Comparison of ENCODE assay signal across 8 mouse cellular contexts in the genomic region with DNA sequence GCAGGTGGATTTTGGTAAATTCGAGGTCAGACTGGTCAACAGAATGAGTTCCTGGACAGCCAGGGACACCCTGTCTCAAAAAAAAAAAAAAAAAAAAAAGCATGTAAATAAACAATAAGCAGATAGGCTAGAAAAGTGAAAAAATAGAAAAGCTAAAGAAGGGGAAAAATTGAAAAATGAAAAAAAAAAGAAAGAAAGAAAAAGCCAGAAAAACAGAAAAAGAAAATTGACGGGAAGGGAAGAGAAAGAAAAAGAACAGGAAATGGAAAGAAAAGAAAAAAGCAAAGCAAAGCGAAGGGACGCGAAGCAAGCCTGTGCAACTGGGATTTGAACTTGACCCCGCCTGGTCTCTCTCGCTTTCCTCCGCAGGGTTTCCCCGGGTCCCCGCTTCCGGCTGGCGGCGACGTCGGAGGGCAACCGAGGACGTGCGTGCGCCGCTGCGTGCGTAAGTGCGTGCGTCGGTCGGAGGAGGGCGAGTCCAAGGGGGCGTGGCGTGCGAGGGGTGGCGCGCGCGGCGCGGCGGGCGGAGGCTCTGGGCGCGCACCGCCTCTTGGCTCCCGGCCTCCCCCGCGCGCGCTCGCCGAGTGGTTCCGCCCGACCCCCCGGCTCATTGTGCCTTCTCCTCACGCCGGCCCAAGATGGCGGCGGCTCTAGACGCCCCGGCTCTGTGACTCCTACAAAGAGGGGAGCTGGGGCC. TPM values are rescaled to one million over a fixed set of nuclear protein-coding genes. Genes with fewer than 3 reads are reported as not detected.
DNase-seq lines count a peak whose midpoint lies in the region; ATAC-seq and TF ChIP-seq lines count a peak whose summit lies in the region.

A gene (plus strand): TSS at position 613 of the 697 bp plus-strand sequence.

- DNase-seq in brain, embryonic 14.5 days (ENCODE audit: low read depth), result peak; percentile 99
- peak; percentile 99 for DNase-seq in kidney, postnatal 0 days (ENCODE audit: low spot score)
- peak; percentile 99 for DNase-seq in liver, embryonic 11.5 days (ENCODE audit: low spot score)
- peak; percentile 99 for DNase-seq in naive thymus-derived CD4-positive, alpha-beta T cell, adult 2 months (ENCODE audit: low read depth)

- TF ChIP-seq CTCF in C2C12 (IDR thresholded peaks at IDR 0.05; ENCODE audit: control insufficient read depth, insufficient read depth, insufficient read length), result no peak
- TF ChIP-seq CTCF in brain, embryonic 14.5 days (IDR thresholded peaks at IDR 0.05; ENCODE audit: borderline replicate concordance, extremely low read depth, insufficient read depth, insufficient read length), result no peak
- TF ChIP-seq CTCF in kidney, postnatal 0 days (IDR thresholded peaks at IDR 0.05; ENCODE audit: low read depth), result 0 out of 2 replicates have a peak, but pooled peaks have one; percentile 13

- peak within 1 kb of the TSS; percentile 98 for H3K9ac ChIP-seq in heart, embryonic 12.5 days
- peak within 1 kb of the TSS; percentile 83 for H3K9ac ChIP-seq in kidney, postnatal 0 days (ENCODE audit: low read depth, low read length)
- peak within 1 kb of the TSS; percentile 94 for H3K9ac ChIP-seq in liver, embryonic 11.5 days (ENCODE audit: low read depth, low read length)
- peak within 1 kb of the TSS; percentile 88 for H3K9ac ChIP-seq in stomach, embryonic 14.5 days (replicated peaks; ENCODE audit: low read depth, low read length)

- peak within 1 kb of the TSS; percentile 83 for H3K27ac ChIP-seq in heart, embryonic 12.5 days (ENCODE audit: poor library complexity, severe bottlenecking)
- peak within 1 kb of the TSS; percentile 69 for H3K27ac ChIP-seq in kidney, postnatal 0 days
- H3K27ac ChIP-seq in liver, embryonic 11.5 days (ENCODE audit: low read depth, low read length), result peak within 1 kb of the TSS; percentile 81
- peak within 1 kb of the TSS; percentile 81 for H3K27ac ChIP-seq in stomach, embryonic 14.5 days (ENCODE audit: low read length)

- H3K79me3 ChIP-seq in C2C12 (ENCODE audit: low read depth), result peaks cover 43% of the 10 kb centered on the region

- peaks cover 47% of the 10 kb centered on the region for H3K79me2 ChIP-seq in C2C12 (ENCODE audit: control insufficient read depth, insufficient read depth)

- peak; percentile 90 for ATAC-seq in heart, embryonic 12.5 days (ENCODE audit: insufficient number of reproducible peaks, low FRiP score)
- peak; percentile 86 for ATAC-seq in kidney, postnatal 0 days (replicated peaks; ENCODE audit: low FRiP score, low read depth)
- ATAC-seq in liver, embryonic 11.5 days (replicated peaks; ENCODE audit: low FRiP score), result peak; percentile 86
- peak; percentile 88 for ATAC-seq in stomach, embryonic 14.5 days (ENCODE audit: insufficient number of reproducible peaks, insufficient read depth, low FRiP score, low read depth)

- H3K36me3 ChIP-seq in C2C12 (ENCODE audit: control insufficient read depth, insufficient read depth), result no peaks in the 10 kb centered on the region
- peaks cover 36% of the 10 kb centered on the region for H3K36me3 ChIP-seq in erythroblast, embryonic 14.5 days (ENCODE audit: control insufficient read depth)
- H3K36me3 ChIP-seq in heart, embryonic 12.5 days, result no peaks in the 10 kb centered on the region
- H3K36me3 ChIP-seq in kidney, postnatal 0 days (ENCODE audit: insufficient read depth, low read length), result no peaks in the 10 kb centered on the region
- no peaks in the 10 kb centered on the region for H3K36me3 ChIP-seq in liver, embryonic 11.5 days (ENCODE audit: control insufficient read depth, insufficient read depth, low read length)
- no peaks in the 10 kb centered on the region for H3K36me3 ChIP-seq in stomach, embryonic 14.5 days (ENCODE audit: control insufficient read depth, insufficient read depth, low read length)

- H3K4me2 ChIP-seq in heart, embryonic 12.5 days, result peak within 1 kb of the TSS; percentile 93
- peak within 1 kb of the TSS; percentile 85 for H3K4me2 ChIP-seq in kidney, postnatal 0 days (ENCODE audit: low read length)
- peak within 1 kb of the TSS; percentile 83 for H3K4me2 ChIP-seq in liver, embryonic 11.5 days
- H3K4me2 ChIP-seq in stomach, embryonic 14.5 days (replicated peaks; ENCODE audit: low read depth, low read length), result peak within 1 kb of the TSS; percentile 95

- peaks cover 77% of the 10 kb centered on the region for H3K4me1 ChIP-seq in erythroblast, embryonic 14.5 days (ENCODE audit: control insufficient read depth)
- H3K4me1 ChIP-seq in heart, embryonic 12.5 days (replicated peaks), result peaks cover 68% of the 10 kb centered on the region
- H3K4me1 ChIP-seq in kidney, postnatal 0 days (replicated peaks; ENCODE audit: insufficient read depth, low read length), result peaks cover 24% of the 10 kb centered on the region
- H3K4me1 ChIP-seq in liver, embryonic 11.5 days (replicated peaks; ENCODE audit: control insufficient read depth, insufficient read depth, low read length), result peaks cover 53% of the 10 kb centered on the region
- H3K4me1 ChIP-seq in stomach, embryonic 14.5 days (ENCODE audit: control insufficient read depth, insufficient read depth, low read length), result peaks cover 23% of the 10 kb centered on the region

- peak within 1 kb of the TSS; percentile 96 for H3ac ChIP-seq in C2C12 (ENCODE audit: control insufficient read depth, insufficient read length, low read depth)

- no peaks in the 10 kb centered on the region for H3K27me3 ChIP-seq in C2C12 (ENCODE audit: control insufficient read depth, insufficient read depth, insufficient read length)
- H3K27me3 ChIP-seq in erythroblast, embryonic 14.5 days (ENCODE audit: control insufficient read depth), result no peaks in the 10 kb centered on the region
- H3K27me3 ChIP-seq in heart, embryonic 12.5 days (replicated peaks), result no peaks in the 10 kb centered on the region
- H3K27me3 ChIP-seq in kidney, postnatal 0 days (ENCODE audit: insufficient read depth, low read length), result no peaks in the 10 kb centered on the region
- H3K27me3 ChIP-seq in liver, embryonic 11.5 days (replicated peaks; ENCODE audit: control insufficient read depth, insufficient read depth, low read length), result no peaks in the 10 kb centered on the region
- H3K27me3 ChIP-seq in stomach, embryonic 14.5 days (ENCODE audit: control insufficient read depth, insufficient read depth, low read length), result no peaks in the 10 kb centered on the region

- peak; percentile 56; the same call in 1 of the 2 replicates for TF ChIP-seq POLR2A in brain, embryonic 14.5 days (IDR thresholded peaks at IDR 0.05; ENCODE audit: borderline replicate concordance, extremely low read depth, insufficient read depth, insufficient read length, poor library complexity, severe bottlenecking)

- peak within 1 kb of the TSS; percentile 78 for H3K4me3 ChIP-seq in C2C12 (ENCODE audit: insufficient read depth, poor library complexity, severe bottlenecking)
- H3K4me3 ChIP-seq in erythroblast, embryonic 14.5 days (replicated peaks), result peak within 1 kb of the TSS; percentile 100
- H3K4me3 ChIP-seq in heart, embryonic 12.5 days, result peak within 1 kb of the TSS; percentile 95
- H3K4me3 ChIP-seq in kidney, postnatal 0 days (replicated peaks; ENCODE audit: low read depth, low read length), result peak within 1 kb of the TSS; percentile 86
- peak within 1 kb of the TSS; percentile 95 for H3K4me3 ChIP-seq in liver, embryonic 11.5 days (ENCODE audit: low read depth, low read length)
- H3K4me3 ChIP-seq in stomach, embryonic 14.5 days (ENCODE audit: low read depth, low read length), result peak within 1 kb of the TSS; percentile 88

- under 1% methylated on average over 55 of the region's 57 CpGs for WGBS in heart, embryonic 12.5 days
- WGBS in kidney, postnatal 0 days, result under 1% methylated on average over 46 of the region's 57 CpGs
- WGBS in liver, embryonic 11.5 days, result under 1% methylated on average over 56 of the region's 57 CpGs
- 1% methylated on average over 32 of the region's 57 CpGs for WGBS in stomach, embryonic 14.5 days

- H3K9me3 ChIP-seq in erythroblast, embryonic 14.5 days (ENCODE audit: control insufficient read depth, low read length), result no peaks in the 10 kb centered on the region
- H3K9me3 ChIP-seq in heart, embryonic 12.5 days (replicated peaks), result no peaks in the 10 kb centered on the region
- no peaks in the 10 kb centered on the region for H3K9me3 ChIP-seq in kidney, postnatal 0 days (replicated peaks; ENCODE audit: low read length)
- no peaks in the 10 kb centered on the region for H3K9me3 ChIP-seq in liver, embryonic 11.5 days (ENCODE audit: control insufficient read depth, low read length)
- H3K9me3 ChIP-seq in stomach, embryonic 14.5 days (ENCODE audit: control insufficient read depth, low read depth, low read length), result no peaks in the 10 kb centered on the region

TF ChIP-seq in C2C12, 6 proteins besides CTCF, POLR2A, EP300 and RAD21:
- TF ChIP-seq MAX (IDR thresholded peaks at IDR 0.05), result peak; percentile 32
- no peak for TF ChIP-seq MYOG (IDR thresholded peaks at IDR 0.05; ENCODE audit: control insufficient read depth, extremely low read depth, insufficient read length)

RNA-seq across cellular contexts. Expression of the gene that starts here (rescaled TPM):
- polyA plus RNA-seq in C2C12 (2012; fragmentation: generic; extraction: Trizol), result 19.1 TPM
- 36.1 and 77.6 TPM in 2 replicates for polyA plus RNA-seq in brain, embryonic 14.5 days (2012; rRNA removed)
- 8.8 and 9.8 TPM in 2 replicates for polyA plus RNA-seq in erythroblast, embryonic 14.5 days (2012)
- 25.7 and 30.9 TPM in 2 replicates for polyA plus RNA-seq in heart, embryonic 12.5 days (2016; fragmentation: Nextera tagmentation; extraction: Ambion mirVana)
- polyA plus RNA-seq in kidney, postnatal 0 days (2015; fragmentation: Nextera tagmentation; extraction: Ambion mirVana), result 9.7 and 9.9 TPM in 2 replicates
- polyA plus RNA-seq in liver, embryonic 11.5 days (2014; fragmentation: Nextera tagmentation; extraction: Ambion mirVana), result 23.9 and 28.2 TPM in 2 replicates
- 24.5 and 25.8 TPM in 2 replicates for polyA plus RNA-seq in stomach, embryonic 14.5 days (2014; fragmentation: Nextera tagmentation; extraction: Ambion mirVana)

Comparison
In these comparisons a context has a peak if more than half of its experiments do, and no peak if none do; other contexts are left out.
1. Peak in every context shown above with its lines: DNase-seq, ATAC-seq, H3K4me3 ChIP-seq and H3K27ac ChIP-seq.